Mouse (Mus musculus) small intestine, adult 2 months (tissue): Measurements from ENCODE around the gene Lrfn2. TPM values are rescaled to one million over a fixed set of nuclear protein-coding genes. Genes with fewer than 3 reads are reported as not detected.
A peak's percentile ranks its signal among the peaks of the same experiment; 100 is the strongest.

ENCODE experiments used
- H3K27ac ChIP-seq: fragments of 200-500 bp; 2 replicates; pipeline ENCODE4 v1.5.1; 2012; ENCODE audit warnings: low read depth, low read length, control low read depth, inconsistent platforms; ENCODE audit not compliant: insufficient read depth
- H3K27me3 ChIP-seq: fragments of 200-500 bp; 2 replicates; pipeline ENCODE4 v1.6.1; 2012; ENCODE audit warnings: mild to moderate bottlenecking, moderate library complexity, low read length, inconsistent platforms; ENCODE audit not compliant: control insufficient read depth, insufficient read depth
- H3K36me3 ChIP-seq: fragments of 200-500 bp; 2 replicates; pipeline ENCODE4 v1.6.1; 2012; ENCODE audit warnings: mild to moderate bottlenecking, low read length, control low read depth, inconsistent platforms; ENCODE audit not compliant: control insufficient read depth, insufficient read depth
- H3K4me1 ChIP-seq: fragments of 200-500 bp; 2 replicates; pipeline ENCODE4 v1.6.1; 2012; ENCODE audit warnings: low read length, inconsistent platforms, mixed read lengths; ENCODE audit not compliant: control insufficient read depth, insufficient read depth, insufficient read length
- H3K4me3 ChIP-seq: fragments of 200-500 bp; 2 replicates; pipeline ENCODE4 v1.5.1; 2012; ENCODE audit warnings: low read depth, mild to moderate bottlenecking, control low read depth, inconsistent platforms, low read length, moderate library complexity
- CTCF ChIP-seq: fragments of 200-500 bp; IDR thresholded peaks from 2 replicates; pipeline ENCODE4 v1.5.1; 2012; ENCODE audit warnings: low read depth, mild to moderate bottlenecking, control low read depth, inconsistent platforms, low read length, moderate library complexity, mixed read lengths; ENCODE audit not compliant: insufficient replicate concordance, insufficient read length; ENCODE audit errors: extremely low read depth
- POLR2A ChIP-seq: fragments of 200-500 bp; IDR thresholded peaks from 2 replicates; pipeline ENCODE4 v1.6.1; 2012; ENCODE audit warnings: low read depth, mild to moderate bottlenecking, control low read depth, inconsistent platforms, low read length, moderate library complexity
- WGBS: fragments of 180-500 bp; shearing (Covaris S2); methylation state at CpG from one replicate; pipeline ENCODE4 v1.1.7; 2018; 5-methylcytosine and 5-hydroxymethylcytosine counted together
- polyA plus RNA-seq: library from polyadenylated mRNA; depleted of rRNA; stranded (reverse); fragments of >200 nt; gene quantifications from 2 replicates; pipeline ENCODE4 v1.2.3, GENCODE M21; 2012

Gene Lrfn2
- polyA plus RNA-seq, 1 experiment: 0.10 TPM

DNA sequence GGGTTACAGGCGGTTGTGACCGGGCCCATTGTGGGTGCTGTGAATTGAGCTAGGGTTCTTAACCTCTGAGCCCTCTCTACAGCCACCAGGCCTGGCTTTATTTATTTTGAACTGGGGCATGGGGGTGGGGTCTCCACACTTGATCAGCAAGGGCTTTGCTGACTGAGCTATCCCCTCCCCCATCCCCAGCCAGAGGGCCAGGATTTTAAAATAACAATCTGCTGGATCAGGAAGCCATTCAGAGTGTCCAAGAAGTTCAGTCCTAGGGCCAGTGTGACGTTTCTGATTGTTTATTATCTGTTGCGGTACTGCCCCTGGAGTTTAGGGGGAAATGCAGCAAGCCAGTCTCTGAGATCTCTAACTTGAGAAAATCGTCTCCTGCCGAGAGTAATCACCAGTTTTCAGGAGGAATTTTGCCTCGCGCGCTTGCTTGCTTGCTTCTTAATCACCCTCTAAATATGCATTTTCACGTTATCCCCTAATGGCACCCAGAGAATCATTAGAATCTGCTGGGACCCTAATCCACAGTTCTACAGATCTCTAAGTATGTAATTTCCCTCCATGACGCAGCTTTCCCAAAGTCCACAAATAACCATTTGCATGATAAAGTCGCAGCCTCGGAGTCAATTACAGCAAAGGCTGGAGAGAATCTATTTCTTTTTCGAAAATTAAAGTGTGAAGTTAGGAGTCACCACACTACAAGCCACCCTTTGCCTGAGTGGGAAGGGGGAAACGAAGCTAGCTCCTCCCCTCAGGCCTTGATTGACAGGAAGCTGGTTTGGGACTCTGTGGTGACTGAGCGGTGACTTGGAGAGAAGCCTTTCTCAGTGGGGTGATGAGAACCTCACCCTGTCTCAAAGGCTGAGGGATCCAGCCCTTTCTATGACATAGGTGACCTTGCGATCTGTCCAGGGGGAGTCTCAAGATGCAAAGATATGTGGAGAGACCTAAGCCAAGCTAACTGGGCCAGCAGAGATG, 85.5 kb downstream of the Lrfn2 start:
- 57% methylated on average over 17 of the region's 17 CpGs for WGBS

DNA sequence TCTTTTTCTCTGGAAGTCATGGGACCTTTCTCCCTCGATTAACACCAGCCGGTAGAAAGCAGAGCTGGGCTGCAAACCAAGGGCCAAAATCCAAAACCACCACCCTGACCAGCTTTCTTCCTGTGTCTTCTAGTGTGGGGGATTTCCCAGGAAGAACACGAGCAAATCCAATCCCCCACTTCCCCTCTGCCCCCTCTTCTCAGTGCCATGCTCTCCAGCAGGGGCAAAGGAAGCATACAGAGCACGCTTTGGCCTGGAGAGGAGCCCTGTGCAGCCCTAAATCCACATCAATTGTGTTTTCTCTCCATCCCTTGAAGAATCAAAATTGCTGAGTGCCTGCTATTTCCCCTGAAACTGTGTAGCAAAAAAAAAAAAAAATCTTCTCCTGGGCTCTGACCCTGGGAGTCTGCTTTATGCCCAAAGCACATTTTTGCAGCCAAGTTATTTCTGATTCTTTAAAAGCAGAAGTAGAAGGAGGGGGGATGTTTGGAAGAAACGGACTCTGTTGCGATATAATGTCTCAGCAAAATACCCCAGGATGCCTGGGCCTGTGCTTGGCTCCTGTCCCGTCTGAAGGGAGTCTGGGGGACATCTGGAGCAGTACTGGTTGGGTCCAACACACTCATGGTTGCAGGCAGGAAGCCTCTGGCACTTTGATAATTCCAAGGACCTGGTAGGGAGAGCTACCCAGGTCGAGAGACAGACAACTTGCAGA, 86.8 kb downstream of the Lrfn2 start:
- no peaks in the 10 kb centered on the region for H3K36me3 ChIP-seq
- H3K27ac ChIP-seq: no peak overlapping the region
- no peaks in the 10 kb centered on the region for H3K4me1 ChIP-seq
- no peaks in the 10 kb centered on the region for H3K27me3 ChIP-seq
- TF ChIP-seq POLR2A: no peak
- 56% methylated on average over 8 of the region's 8 CpGs for WGBS
- H3K4me3 ChIP-seq: no peak overlapping the region

More for the DNA sequence above, 85.5 kb downstream of the Lrfn2 start:
- Histone ChIP-seq H3K36me3 (no peaks in the 10 kb centered on the region), H3K27me3 (no peaks in the 10 kb centered on the region), H3K27ac (no peak overlapping the region), H3K4me3 (no peak overlapping the region), H3K4me1 (no peaks in the 10 kb centered on the region)
- TF ChIP-seq POLR2A: no peak
- no peak for TF ChIP-seq CTCF

DNA sequence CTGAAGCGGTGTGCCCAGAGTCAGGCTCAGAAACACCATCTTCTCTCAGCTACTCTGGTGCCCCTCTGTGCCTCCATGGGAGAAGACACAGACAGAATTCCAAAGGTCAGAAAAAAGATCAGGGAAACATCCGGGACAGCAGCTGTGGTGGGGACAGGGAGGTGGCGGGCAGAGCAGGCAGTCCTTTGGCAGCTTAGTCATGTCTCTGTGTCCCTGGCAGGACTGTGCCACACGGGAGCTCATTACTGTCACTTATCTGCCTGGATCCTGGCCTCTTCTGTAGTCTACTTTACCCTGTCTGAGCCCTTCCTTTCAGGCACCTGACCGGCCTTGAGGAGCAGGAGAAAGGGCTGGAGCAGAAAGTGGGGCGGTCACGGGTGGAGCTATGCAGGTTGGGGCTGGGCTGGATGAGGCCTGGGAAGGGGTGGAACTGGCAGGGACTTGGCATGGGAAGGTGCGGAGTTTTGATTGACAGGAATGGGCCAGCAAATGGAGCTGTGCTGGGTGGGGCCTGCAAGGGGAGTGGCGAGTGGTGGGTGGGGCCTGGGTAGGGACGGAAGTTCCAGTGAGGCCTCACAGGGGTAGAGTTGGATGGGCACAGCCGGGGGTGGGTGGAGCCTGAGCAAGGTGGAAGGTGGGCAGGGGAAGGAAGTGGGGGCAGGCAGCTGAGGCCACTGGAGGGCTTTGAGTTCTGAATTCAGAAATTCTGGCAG, 97.5 kb downstream of the Lrfn2 start:
- TF ChIP-seq POLR2A: no peak
- peaks cover 4% of the 10 kb centered on the region; the same call in 1 of the 2 replicates for H3K4me1 ChIP-seq

DNA sequence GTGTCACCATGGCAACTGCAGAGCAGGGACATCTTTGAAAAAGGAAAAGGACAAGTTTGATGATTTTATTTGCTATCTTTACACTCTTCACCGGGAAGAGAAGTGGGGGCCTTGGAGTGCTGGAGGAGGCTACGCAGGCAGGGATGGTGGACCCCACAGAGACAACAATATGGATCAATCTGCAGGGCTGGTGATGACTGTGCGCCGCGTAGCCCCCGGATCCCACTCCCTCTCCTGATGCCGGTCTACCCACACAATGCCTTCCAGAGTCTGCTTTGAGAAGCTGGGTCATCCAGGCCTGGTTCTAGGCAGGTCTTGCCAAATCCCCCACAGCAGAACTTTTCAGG, 98.1 kb downstream of the Lrfn2 start:
- TF ChIP-seq CTCF (no peak), POLR2A (no peak)
- 84% methylated on average over 7 of the region's 7 CpGs for WGBS

More for the DNA sequence above, 97.5 kb downstream of the Lrfn2 start:
- H3K27me3 ChIP-seq: no peaks in the 10 kb centered on the region
- H3K27ac ChIP-seq: peak overlapping the region; percentile 60
- H3K36me3 ChIP-seq: no peaks in the 10 kb centered on the region
- H3K4me3 ChIP-seq: peak overlapping the region; percentile 15
- WGBS: 16% methylated on average over 11 of the region's 11 CpGs

DNA sequence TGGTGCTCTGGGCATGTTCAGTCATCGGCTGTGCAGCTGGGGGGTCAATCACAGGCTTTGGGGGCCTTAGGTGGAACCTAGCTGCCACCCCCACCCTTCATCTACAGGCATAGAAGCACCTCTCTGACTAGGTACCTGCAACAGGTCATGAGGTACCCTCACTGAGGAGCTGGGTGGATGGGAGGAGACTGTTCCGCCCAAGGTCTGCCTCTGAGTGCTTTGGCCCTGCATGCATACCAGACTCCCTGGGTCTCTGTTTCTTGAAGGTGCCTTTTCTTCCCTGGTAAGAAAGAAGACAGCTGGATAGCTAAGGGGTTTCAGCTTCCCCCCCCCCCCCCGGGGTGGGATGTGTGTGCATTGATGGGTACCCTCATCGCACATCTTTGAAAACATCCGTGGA, 98.7 kb downstream of the Lrfn2 start:
- H3K27ac ChIP-seq: no peak overlapping the region
- no peaks in the 10 kb centered on the region for H3K27me3 ChIP-seq
- no peak overlapping the region for H3K4me3 ChIP-seq
- TF ChIP-seq POLR2A (no peak), CTCF (no peak)
- 91% methylated on average over 5 of the region's 5 CpGs for WGBS
- peaks cover 4% of the 10 kb centered on the region; the same call in 1 of the 2 replicates for H3K4me1 ChIP-seq
- H3K36me3 ChIP-seq: no peaks in the 10 kb centered on the region

More for the DNA sequence above, 98.1 kb downstream of the Lrfn2 start:
- H3K4me3 ChIP-seq: no peak overlapping the region
- no peaks in the 10 kb centered on the region for H3K36me3 ChIP-seq
- H3K4me1 ChIP-seq: peaks cover 4% of the 10 kb centered on the region; the same call in 1 of the 2 replicates
- no peaks in the 10 kb centered on the region for H3K27me3 ChIP-seq
- H3K27ac ChIP-seq: no peak overlapping the region

DNA sequence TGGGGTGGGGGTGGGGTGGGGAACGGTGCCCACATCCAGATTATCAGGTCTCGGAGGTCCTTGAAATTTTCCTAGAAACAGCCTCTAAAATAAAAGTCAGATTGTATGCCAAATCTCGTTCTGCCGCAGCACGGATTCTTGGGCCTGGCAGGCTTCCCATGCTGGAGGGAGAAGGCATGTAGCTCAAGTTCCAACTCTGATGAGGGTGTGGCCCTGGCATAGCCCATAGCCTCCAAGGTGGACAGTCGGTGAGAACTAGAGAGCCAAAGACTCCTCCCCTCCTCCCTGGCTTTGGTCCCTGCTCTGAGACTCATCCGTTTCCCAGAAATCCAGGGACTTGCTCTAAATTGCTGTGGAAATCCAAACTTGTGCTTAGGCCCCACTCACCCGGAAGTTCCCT, 99.6 kb downstream of the Lrfn2 start:
- H3K27ac ChIP-seq: no peak overlapping the region
- peaks cover 4% of the 10 kb centered on the region; the same call in 1 of the 2 replicates for H3K4me1 ChIP-seq
- no peak for TF ChIP-seq POLR2A
- no peak for TF ChIP-seq CTCF
- no peaks in the 10 kb centered on the region for H3K36me3 ChIP-seq
- no peak overlapping the region for H3K4me3 ChIP-seq
- 28% methylated on average over 8 of the region's 8 CpGs for WGBS
- no peaks in the 10 kb centered on the region for H3K27me3 ChIP-seq
